Mouse (Mus musculus) activated CD4-positive, CD25-positive, alpha-beta regulatory T cell, adult 4 months (primary cell): ENCODE results near the gene Rpa2. TPM values are rescaled to one million over a fixed set of nuclear protein-coding genes. Genes with fewer than 3 reads are reported as not detected.
A peak's percentile ranks its signal among the peaks of the same experiment; 100 is the strongest.

ENCODE experiments used
- ATAC-seq: one replicate; pipeline ENCODE4 v1.8.0; 2017
- polyA plus RNA-seq, 2 experiments: library from polyadenylated mRNA; unstranded; fragments of 100-300 nt; shearing (Covaris generic); gene quantifications; one replicate each; pipeline ENCODE4 v1.2.1; 2017

Rpa2 gene
- polyA plus RNA-seq, 2 experiments from 2014 or later = 54.6 to 80.3 TPM

DNA sequence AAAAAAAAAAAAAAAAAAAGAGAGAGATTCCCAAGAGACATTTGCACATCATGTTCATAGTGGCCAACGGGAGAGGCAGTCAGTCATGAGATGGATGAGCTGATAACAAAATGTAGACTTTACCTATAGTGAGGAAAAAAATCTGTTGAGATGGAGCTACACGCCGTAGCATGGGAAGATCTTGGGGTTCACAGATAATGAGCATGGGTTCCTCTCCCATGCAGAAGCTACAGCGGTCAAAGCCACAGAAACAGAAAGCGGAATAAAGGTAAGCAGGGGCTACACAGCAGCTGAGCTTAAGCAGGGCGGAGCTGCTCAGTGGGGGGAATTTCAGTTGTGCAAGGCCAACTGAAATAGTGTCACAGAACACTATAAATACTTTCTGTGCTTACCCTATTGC, 36.2 kb downstream of the Rpa2 start:
- no peak for ATAC-seq

- no peak for ATAC-seq
Observed at GRCm38 (mm10) chr4:132805146-132805545, 37.0 kb downstream of the Rpa2 start.

DNA sequence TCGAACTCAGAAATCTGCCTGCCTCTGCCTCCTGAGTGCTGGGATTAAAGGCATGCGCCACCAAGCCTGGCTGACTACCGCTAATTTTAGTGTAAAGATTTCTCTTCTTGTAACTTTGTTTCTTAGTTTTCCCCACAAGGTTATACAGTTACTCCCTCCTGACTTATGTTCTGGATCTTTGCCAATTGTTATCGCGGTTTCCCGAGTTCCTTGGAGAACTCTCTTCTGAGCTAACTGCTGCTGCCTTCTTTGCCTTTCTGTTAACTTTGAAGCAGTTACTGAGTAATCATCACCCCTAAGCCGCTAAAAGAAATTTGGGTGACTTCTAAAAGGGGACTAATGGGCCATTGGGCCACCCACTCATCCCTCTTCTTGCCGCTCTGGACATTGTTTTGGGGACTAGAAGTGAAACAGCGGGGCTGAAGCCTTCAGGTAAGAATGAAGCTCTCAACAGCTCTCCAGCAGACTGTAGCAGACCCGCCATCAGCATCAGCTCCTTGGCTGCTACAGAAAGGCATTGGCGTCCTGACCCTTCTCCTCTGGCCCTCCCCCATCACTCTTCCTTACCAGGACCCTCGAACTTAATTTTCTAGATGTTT, 37.6 kb downstream of the Rpa2 start:
- ATAC-seq = no peak

DNA sequence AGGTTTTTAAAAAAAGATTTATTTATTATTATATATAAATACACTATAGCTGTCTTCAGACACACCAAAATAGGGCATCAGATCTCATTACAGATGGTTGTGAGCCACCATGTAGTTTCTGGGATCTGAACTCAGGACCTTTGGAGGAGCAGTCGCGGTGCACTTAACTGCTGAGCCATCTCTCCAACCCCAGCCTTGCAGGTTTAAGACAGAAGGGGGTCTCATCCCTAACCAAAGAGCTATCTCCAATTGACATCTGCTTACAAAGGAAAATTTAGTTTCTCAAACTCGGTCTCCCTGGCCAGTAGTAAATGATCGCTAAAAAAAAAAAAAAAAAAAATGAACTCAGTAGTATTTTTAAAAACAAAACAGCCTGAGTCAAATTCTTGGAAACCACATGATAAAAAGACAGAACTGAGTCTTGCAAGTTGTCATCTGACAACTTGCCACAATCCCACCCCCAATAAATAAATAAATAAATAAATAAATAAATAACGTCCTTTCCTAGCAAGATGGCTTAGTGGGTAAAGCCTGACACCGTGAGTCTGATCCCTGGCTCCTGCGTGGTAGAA, 38.6 kb downstream of the Rpa2 start:
- ATAC-seq = no peak

- no peak for ATAC-seq
Observed at GRCm38 (mm10) chr4:132807771-132808641, 39.9 kb downstream of the Rpa2 start.

- ATAC-seq = no peak
Observed at GRCm38 (mm10) chr4:132809621-132810020, 41.5 kb downstream of the Rpa2 start.

DNA sequence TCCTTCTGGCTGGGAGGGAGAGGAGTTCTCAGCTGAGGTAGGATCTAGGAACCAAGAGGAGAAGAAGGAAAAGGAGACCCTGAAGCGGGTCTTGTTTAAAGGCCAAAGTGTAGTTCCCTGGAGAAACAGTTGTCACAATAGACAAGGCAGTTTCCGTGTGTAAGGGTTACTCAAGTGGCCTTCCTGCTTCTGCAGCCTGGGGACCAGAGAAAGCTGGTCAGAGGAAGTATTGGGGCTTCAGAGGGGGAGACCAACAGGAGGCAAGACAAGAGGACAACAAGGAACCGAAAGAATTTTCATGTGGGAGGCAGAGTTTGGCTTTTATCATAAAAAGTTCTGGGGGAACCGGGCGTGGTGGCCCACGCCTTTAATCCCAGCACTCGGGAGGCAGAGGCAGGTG, 48.3 kb downstream of the Rpa2 start:
- no peak for ATAC-seq

GRCm38 (mm10) chr4:132816855-132817254, 48.7 kb downstream of the Rpa2 start:
- ATAC-seq = no peak

DNA sequence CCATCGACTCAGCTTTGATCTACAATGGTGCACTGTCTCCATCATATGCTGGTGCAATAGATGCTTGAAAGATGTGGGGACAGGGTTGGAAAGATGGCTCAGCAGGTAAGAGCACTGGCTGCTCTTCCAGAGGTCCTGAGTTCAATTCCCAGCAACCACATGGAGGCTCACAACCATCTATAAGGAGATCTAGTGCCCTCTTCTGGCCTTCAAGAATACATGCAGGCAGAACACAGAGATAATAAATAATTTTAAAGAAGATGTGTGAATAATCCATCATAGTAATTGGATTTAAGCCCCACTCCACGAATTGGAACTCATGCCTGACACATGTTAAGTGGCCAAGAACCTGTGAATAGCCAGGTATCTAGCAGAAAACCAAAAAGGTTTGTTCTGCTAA, 50.3 kb downstream of the Rpa2 start:
- ATAC-seq = no peak

- peak; percentile 77 for ATAC-seq
Observed at GRCm38 (mm10) chr4:132823614-132824366, 55.7 kb downstream of the Rpa2 start.

Other genes with a start within 250 kb of the Rpa2 start
- gene Atpif1, start 234.7 kb upstream of the Rpa2 start, polyA plus RNA-seq = 100 to 1,000 TPM; 222 to 226 TPM
- 100 to 1,000 TPM; 293 to 317 TPM for gene Dnajc8, start 232.8 kb upstream of the Rpa2 start, polyA plus RNA-seq
- gene Ptafr, start 204.3 kb upstream of the Rpa2 start, polyA plus RNA-seq = under 1 TPM; 0.62 to 0.90 TPM
- gene Eya3, start 129.3 kb upstream of the Rpa2 start, polyA plus RNA-seq = 10 to 100 TPM; 23.2 to 23.8 TPM
- gene Xkr8, start 35.8 kb upstream of the Rpa2 start, polyA plus RNA-seq = 1 to 10 TPM; 2.2 to 4.0 TPM
- 1 to 10 TPM; 2.7 to 4.4 TPM for gene Smpdl3b, start 11.1 kb upstream of the Rpa2 start, polyA plus RNA-seq
- gene Themis2, start 28.1 kb downstream of the Rpa2 start, polyA plus RNA-seq = 1 to 10 TPM in 1 of 2 experiments, under 1 TPM in 1; 0.91 to 1.0 TPM
- 10 to 100 TPM; 25.3 to 26.3 TPM for gene Ppp1r8, start 74.8 kb downstream of the Rpa2 start, polyA plus RNA-seq
- 10 to 100 TPM; 33.0 to 36.2 TPM for gene Stx12, start 116.2 kb downstream of the Rpa2 start, polyA plus RNA-seq
- 10 to 100 TPM; 17.3 to 19.3 TPM for gene Fam76a, start 154.2 kb downstream of the Rpa2 start, polyA plus RNA-seq
- gene Fgr, start 205.8 kb downstream of the Rpa2 start, polyA plus RNA-seq = 1 to 10 TPM; 4.2 TPM
- 1 to 10 TPM; 2.1 TPM for gene Ahdc1, start 242.9 kb downstream of the Rpa2 start, polyA plus RNA-seq